Mouse (Mus musculus) spleen, adult 2 months (tissue): ENCODE data around the gene Rhpn2.

Experiments
- CTCF ChIP-seq: fragments of 200-500 bp; IDR thresholded peaks from 2 replicates; pipeline ENCODE4 v1.5.1; 2011; ENCODE audit warnings: mild to moderate bottlenecking, inconsistent platforms; ENCODE audit not compliant: insufficient read depth, insufficient read length, insufficient replicate concordance; ENCODE audit errors: extremely low read depth
- POLR2A ChIP-seq: fragments of 200-500 bp; IDR thresholded peaks from 2 replicates; pipeline ENCODE4 v1.6.1; 2011; ENCODE audit warnings: low read depth, low read length, inconsistent platforms

- TF ChIP-seq CTCF (no peak), POLR2A (no peak)
Observed at GRCm38 (mm10) chr7:35373146-35373989, 39.4 kb downstream of the Rhpn2 start.
